8 mouse cellular contexts compared by ENCODE assay signal in genomic region chr8:110478576-110478975, GRCm38 (mm10).
DNase-seq lines count a peak whose midpoint lies in the region; ATAC-seq and TF ChIP-seq lines count a peak whose summit lies in the region.

No protein-coding gene starts in this region.

- H3K36me3 ChIP-seq in thymus, adult 2 months (ENCODE audit: control insufficient read depth, insufficient read depth, low read length), result no peaks in the 10 kb centered on the region

- ATAC-seq in frontal cortex, adult (ENCODE audit: low TSS enrichment), result peak; percentile 97

- 36% methylated on average over 6 of the region's 6 CpGs for WGBS in thymus, adult 2 months

- TF ChIP-seq CTCF in gastrocnemius, adult 2 months (IDR thresholded peaks at IDR 0.05), result peak; percentile 58
- TF ChIP-seq CTCF in thymus, adult 2 months (IDR thresholded peaks at IDR 0.05; ENCODE audit: borderline replicate concordance, control insufficient read depth, extremely low read depth, insufficient read depth, low read length, poor library complexity), result no peak

- no peak for TF ChIP-seq POLR2A in thymus, adult 2 months (IDR thresholded peaks at IDR 0.05; ENCODE audit: control insufficient read depth, extremely low read depth, insufficient read depth, low read length, poor library complexity)

- no peak for DNase-seq in gastrocnemius, adult 2 months
- no peak for DNase-seq in gastrocnemius, adult 18-20 months (ENCODE audit: low spot score)
- DNase-seq in urinary bladder, postnatal 14 days (ENCODE audit: low spot score), result peak; percentile 6
- no peak for DNase-seq in urinary bladder, postnatal 4 days (ENCODE audit: low spot score in 2 of 2)
- DNase-seq in lung, postnatal 36 days, result peak; percentile 3
- no peak for DNase-seq in thymus, adult 2 months
- DNase-seq in urinary bladder, postnatal 10 days (ENCODE audit: low spot score), result no peak

- H3K27me3 ChIP-seq in thymus, adult 2 months (ENCODE audit: control insufficient read depth, insufficient read depth, low read length), result no peaks in the 10 kb centered on the region

- no peak overlapping the region for H3K27ac ChIP-seq in gastrocnemius, adult 2 months
- H3K27ac ChIP-seq in thymus, adult 2 months (ENCODE audit: control insufficient read depth, insufficient read depth, low read length), result no peak overlapping the region

- intact Hi-C loops in gastrocnemius, adult 2 months (cut with DNase I), result loop anchor here (5.0 kb wide), 1 partner anchor 346 kb away; no protein-coding TSS in a partner anchor

- H3K4me3 ChIP-seq in gastrocnemius, adult 2 months, result no peak overlapping the region
- H3K4me3 ChIP-seq in thymus, adult 2 months (ENCODE audit: control insufficient read depth, insufficient read depth, low read length), result no peak overlapping the region

- H3K4me1 ChIP-seq in thymus, adult 2 months (replicated peaks; ENCODE audit: control insufficient read depth, insufficient read depth, low read length), result no peaks in the 10 kb centered on the region

Comparison
In these comparisons a context has a peak if more than half of its experiments do, and no peak if none do; other contexts are left out.
1. DNase-seq: peak in urinary bladder, postnatal 14 days (single experiment) and lung, postnatal 36 days (single experiment); none in gastrocnemius, adult 2 months (single experiment), gastrocnemius, adult 18-20 months (single experiment), urinary bladder, postnatal 4 days (0 of 2), thymus, adult 2 months (single experiment) and urinary bladder, postnatal 10 days (single experiment).